Mouse (Mus musculus): ENCODE measurements around the gene Iffo1. TPM values are rescaled to one million over a fixed set of nuclear protein-coding genes. Genes with fewer than 3 reads are reported as not detected.

The Iffo1 gene
- total and polyA plus RNA-seq, 3 experiments, result 3.3 to 7.0 (median 6.7) TPM

GRCm38 (mm10) chr6:125148251-125148925 lies 3.3 kb downstream of the Iffo1 start:
- DNase-seq (ENCODE audit: extremely low read depth), result no peak
- peaks cover 18% of the 10 kb centered on the region for H3K79me2 ChIP-seq (replicated peaks; ENCODE audit: control insufficient read depth, extremely low read depth, insufficient read depth, poor library complexity, severe bottlenecking)
- in situ Hi-C loops (cut with MboI; ENCODE audit: low pct_ligation_motif_present, low pct_unique_long_range_greater_than_20kb, low sequenced_read_pairs) (no loop called here), dilution Hi-C loops (cut with MboI; ENCODE audit: extremely low pct_ligation_motif_present, extremely low pct_unique_long_range_greater_than_20kb, low sequenced_read_pairs) (no loop called here)
- peaks cover 41 to 73% of the 10 kb centered on the region in 2 experiments for H3K36me3 ChIP-seq (replicated peaks in 1 of 2; ENCODE audit: control insufficient read depth in 1 of 2, insufficient read depth in 1 of 2, low read length in 1 of 2)
- no peak overlapping the region for H3K9ac ChIP-seq (ENCODE audit: insufficient read depth, low read depth)
- no peaks in the 10 kb centered on the region for H3K27me3 ChIP-seq (replicated peaks)
- no peak overlapping the region for H3K27ac ChIP-seq (ENCODE audit: insufficient read depth, low read depth)
- H3K4me3 ChIP-seq (replicated peaks in 1 of 3; ENCODE audit: low read depth in 2 of 3, low read length in 2 of 3, poor library complexity in 1 of 3), result no peak overlapping the region
- no peak overlapping the region for H3K4me2 ChIP-seq (ENCODE audit: insufficient read depth, low read depth, poor library complexity, severe bottlenecking)
- H3K9me3 ChIP-seq (replicated peaks; ENCODE audit: low read length), result no peaks in the 10 kb centered on the region
- peaks cover 9 to 42% of the 10 kb centered on the region in 2 experiments for H3K4me1 ChIP-seq (ENCODE audit: control insufficient read depth in 1 of 2, insufficient read depth in 2 of 2)
- TF ChIP-seq JUN (IDR thresholded peaks at IDR 0.05; ENCODE audit: insufficient read depth, low read depth, low read length), result no peak
- TF ChIP-seq MAX (IDR thresholded peaks at IDR 0.05; ENCODE audit: low read length), result no peak
- TF ChIP-seq KAT2A (IDR thresholded peaks at IDR 0.05; ENCODE audit: insufficient replicate concordance, low read length), result no peak
- no peak for TF ChIP-seq RCOR1 (conservative IDR thresholded peaks at IDR 0.05; ENCODE audit: low read depth, low read length)
- no peak for TF ChIP-seq CHD1 (IDR thresholded peaks at IDR 0.05; ENCODE audit: low read depth, low read length)
- TF ChIP-seq TCF12 (IDR thresholded peaks at IDR 0.05; ENCODE audit: low read depth, low read length), result no peak
- TF ChIP-seq ETS1 (conservative IDR thresholded peaks at IDR 0.05; ENCODE audit: low read depth, low read length), result no peak

DNA sequence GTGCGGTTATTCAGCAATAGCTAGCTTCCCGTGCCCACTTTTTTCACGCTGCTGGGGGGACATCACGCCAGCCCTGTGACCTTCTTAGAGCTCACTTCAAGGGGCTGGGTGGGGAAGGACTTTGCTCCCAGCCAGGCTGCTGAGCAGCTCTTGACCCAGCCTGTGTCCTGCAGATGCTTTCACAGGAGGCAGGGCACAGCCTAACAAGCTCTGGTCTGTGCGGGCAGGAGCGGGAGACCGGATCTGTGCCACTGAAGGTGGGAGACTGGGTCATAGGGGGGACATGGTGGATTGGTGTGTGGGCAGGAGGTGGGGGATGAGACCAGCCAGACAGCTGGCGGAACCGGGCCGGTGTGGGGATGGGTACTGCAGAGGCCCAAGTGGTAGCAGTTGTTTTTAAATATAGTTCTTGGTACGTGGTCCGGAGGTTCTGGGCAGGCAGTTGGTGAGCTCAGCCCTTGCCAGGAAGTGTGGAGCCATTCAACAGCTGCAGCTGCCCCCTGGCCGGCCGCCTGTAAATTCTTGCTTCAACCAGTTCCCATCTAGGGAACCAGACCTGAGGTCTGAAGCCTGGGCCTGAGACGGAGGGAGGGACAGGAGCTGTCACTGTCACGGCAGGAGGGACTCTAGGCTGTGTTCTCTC lies 4.0 kb downstream of the Iffo1 start:
- Histone ChIP-seq H3K4me1 (ENCODE audit: control insufficient read depth in 1 of 2, insufficient read depth in 2 of 2) (peaks cover 9 to 38% of the 10 kb centered on the region in 2 experiments), H3K9me3 (replicated peaks; ENCODE audit: low read length) (no peaks in the 10 kb centered on the region), H3K4me3 (replicated peaks in 1 of 3; ENCODE audit: low read depth in 2 of 3, low read length in 2 of 3, poor library complexity in 1 of 3) (no peak overlapping the region), H3K79me2 (replicated peaks; ENCODE audit: control insufficient read depth, extremely low read depth, insufficient read depth, poor library complexity, severe bottlenecking) (peaks cover 18% of the 10 kb centered on the region), H3K9ac (ENCODE audit: insufficient read depth, low read depth) (no peak overlapping the region), H3K27ac (ENCODE audit: insufficient read depth, low read depth) (no peak overlapping the region), H3K27me3 (replicated peaks) (no peaks in the 10 kb centered on the region), H3K36me3 (replicated peaks in 1 of 2; ENCODE audit: control insufficient read depth in 1 of 2, insufficient read depth in 1 of 2, low read length in 1 of 2) (peaks cover 42 to 74% of the 10 kb centered on the region in 2 experiments), H3K4me2 (ENCODE audit: insufficient read depth, low read depth, poor library complexity, severe bottlenecking) (no peak overlapping the region)
- in situ Hi-C loops (cut with MboI; ENCODE audit: low pct_ligation_motif_present, low pct_unique_long_range_greater_than_20kb, low sequenced_read_pairs), result no loop called here
- no peak for TF ChIP-seq ZKSCAN1 (IDR thresholded peaks at IDR 0.05; ENCODE audit: borderline replicate concordance, low read depth, low read length)
- TF ChIP-seq NELFE (IDR thresholded peaks at IDR 0.05; ENCODE audit: low read depth, low read length), result no peak
- TF ChIP-seq PAX5 (IDR thresholded peaks at IDR 0.05; ENCODE audit: low read length), result no peak
- TF ChIP-seq IRF4 (IDR thresholded peaks at IDR 0.05; ENCODE audit: low read depth, low read length), result no peak
- no peak for TF ChIP-seq BHLHE40 (IDR thresholded peaks at IDR 0.05; ENCODE audit: low read depth, low read length)
- no peak for TF ChIP-seq ZMIZ1 (IDR thresholded peaks at IDR 0.05; ENCODE audit: low read depth, low read length)
- no peak for TF ChIP-seq E2F4 (IDR thresholded peaks at IDR 0.05; ENCODE audit: insufficient replicate concordance, low read depth, low read length)
- TF ChIP-seq POLR2AphosphoS2 (IDR thresholded peaks at IDR 0.05; ENCODE audit: low read depth, low read length), result no peak
- TF ChIP-seq ELF1 (IDR thresholded peaks at IDR 0.05; ENCODE audit: low read depth, low read length), result no peak
- no peak for TF ChIP-seq RAD21 (IDR thresholded peaks at IDR 0.05; ENCODE audit: low read depth, low read length)
- no peak for TF ChIP-seq KAT2A (IDR thresholded peaks at IDR 0.05; ENCODE audit: insufficient replicate concordance, low read length)
- no peak for TF ChIP-seq JUND (conservative IDR thresholded peaks at IDR 0.05; ENCODE audit: low read depth, low read length)
- no peak for TF ChIP-seq ZC3H11A (IDR thresholded peaks at IDR 0.05; ENCODE audit: low read depth, low read length)
- TF ChIP-seq MAZ (IDR thresholded peaks at IDR 0.05; ENCODE audit: low read depth, low read length), result no peak
- no peak for TF ChIP-seq NRF1 (IDR thresholded peaks at IDR 0.05; ENCODE audit: low read depth, low read length)
- TF ChIP-seq MAX (IDR thresholded peaks at IDR 0.05; ENCODE audit: low read length), result no peak
- no peak for TF ChIP-seq CHD2 (IDR thresholded peaks at IDR 0.05; ENCODE audit: low read length)
- dilution Hi-C loops (cut with MboI; ENCODE audit: extremely low pct_ligation_motif_present, extremely low pct_unique_long_range_greater_than_20kb, low sequenced_read_pairs), result no loop called here
- no peak for DNase-seq (ENCODE audit: extremely low read depth)
